In genomic region chr5:147758640-147759319, GRCm38 (mm10) we compare ENCODE assay signal across 10 mouse cellular contexts. TPM values are rescaled to one million over a fixed set of nuclear protein-coding genes. Genes with fewer than 3 reads are reported as not detected.
DNase-seq lines count a peak whose midpoint lies in the region; ATAC-seq lines count a peak whose summit lies in the region.
"Had no signal": no experiment of that assay in that cellular context is flagged by ENCODE, and none has a peak within 500 bp of the region (broad histone marks: within the 10 kb centered on the region; RNA-seq: fewer than 3 reads in every experiment).

No protein-coding gene starts in this region.

- H3K27me3 ChIP-seq in heart, embryonic 12.5 days (replicated peaks): peaks cover 6% of the 10 kb centered on the region
- H3K27me3 ChIP-seq in lung, embryonic 16.5 days (ENCODE audit: control insufficient read depth, insufficient read depth, low read depth, low read length): no peaks in the 10 kb centered on the region
- H3K27me3 ChIP-seq in limb, embryonic 10.5 days (ENCODE audit: low read depth, poor library complexity, severe bottlenecking): peaks cover 20% of the 10 kb centered on the region
- peaks cover 11% of the 10 kb centered on the region; the same call in 1 of the 2 replicates for H3K27me3 ChIP-seq in neural tube, embryonic 15.5 days (replicated peaks)

- peak overlapping the region; percentile 16; the same call in 1 of the 2 replicates for H3K4me3 ChIP-seq in heart, embryonic 12.5 days
- peak overlapping the region; percentile 26 for H3K4me3 ChIP-seq in lung, embryonic 16.5 days (ENCODE audit: low read length)
- 0 out of 2 replicates have a peak overlapping the region, but pooled peaks have one; percentile 1 for H3K4me3 ChIP-seq in limb, embryonic 10.5 days
- H3K4me3 ChIP-seq in neural tube, embryonic 15.5 days (replicated peaks): peak overlapping the region; percentile 14; the same call in 1 of the 2 replicates

- H3K27ac ChIP-seq in heart, embryonic 12.5 days (ENCODE audit: poor library complexity, severe bottlenecking): no peak overlapping the region
- H3K27ac ChIP-seq in lung, embryonic 16.5 days (ENCODE audit: low read length): no peak overlapping the region
- no peak overlapping the region for H3K27ac ChIP-seq in limb, embryonic 10.5 days
- H3K27ac ChIP-seq in neural tube, embryonic 15.5 days (replicated peaks): no peak overlapping the region

- no peak for DNase-seq in heart, postnatal 25 days (ENCODE audit: low spot score)
- no peak for DNase-seq in lung, adult 18-20 months
- no peak for DNase-seq in limb, embryonic 10.5 days (ENCODE audit: low spot score)
- no peak for DNase-seq in urinary bladder, adult 2 months (ENCODE audit: low spot score)
- DNase-seq in urinary bladder, postnatal 14 days (ENCODE audit: low spot score): no peak
- DNase-seq: left cerebral cortex, postnatal 4 days had no signal

- peaks cover 14% of the 10 kb centered on the region for H3K4me1 ChIP-seq in heart, embryonic 12.5 days (replicated peaks)
- no peaks in the 10 kb centered on the region for H3K4me1 ChIP-seq in lung, embryonic 16.5 days (replicated peaks; ENCODE audit: control insufficient read depth, insufficient read depth, low read length)
- H3K4me1 ChIP-seq in limb, embryonic 10.5 days: peaks cover 13% of the 10 kb centered on the region
- peaks cover 3% of the 10 kb centered on the region; the same call in 1 of the 2 replicates for H3K4me1 ChIP-seq in neural tube, embryonic 15.5 days

- no peak overlapping the region for H3K9ac ChIP-seq in heart, embryonic 12.5 days
- peak overlapping the region; percentile 33; the same call in 1 of the 2 replicates for H3K9ac ChIP-seq in lung, embryonic 16.5 days (ENCODE audit: low read length)
- no peak overlapping the region for H3K9ac ChIP-seq in neural tube, embryonic 15.5 days (replicated peaks)

- intact Hi-C loops in heart, postnatal 25 days (cut with DNase I): loop anchor here (5.0 kb wide), 1 partner anchor 69 kb away; no protein-coding TSS in a partner anchor

- no peak for ATAC-seq in heart, embryonic 12.5 days (ENCODE audit: insufficient number of reproducible peaks, low FRiP score)
- ATAC-seq in lung, embryonic 16.5 days (ENCODE audit: low read depth): no peak
- no peak for ATAC-seq in neural tube, embryonic 15.5 days (ENCODE audit: low FRiP score)
- ATAC-seq: CD4-positive, CD25-positive, alpha-beta regulatory T cell, adult 4 months had no signal

- 63% methylated on average over 9 of the region's 9 CpGs for WGBS in heart, embryonic 12.5 days
- WGBS in lung, embryonic 16.5 days: 60% methylated on average over 9 of the region's 9 CpGs
- WGBS in limb, embryonic 10.5 days: 79% methylated on average over 9 of the region's 9 CpGs
- WGBS in neural tube, embryonic 15.5 days: 70% methylated on average over 9 of the region's 9 CpGs

- H3K4me2 ChIP-seq in heart, embryonic 12.5 days: peak overlapping the region; percentile 47
- peak overlapping the region; percentile 34 for H3K4me2 ChIP-seq in lung, embryonic 16.5 days (ENCODE audit: low read depth, low read length)
- H3K4me2 ChIP-seq in neural tube, embryonic 15.5 days: peak overlapping the region; percentile 40

- no peaks in the 10 kb centered on the region for H3K36me3 ChIP-seq in heart, embryonic 12.5 days
- H3K36me3 ChIP-seq in lung, embryonic 16.5 days (ENCODE audit: control insufficient read depth, insufficient read depth, low read length): no peaks in the 10 kb centered on the region
- no peaks in the 10 kb centered on the region for H3K36me3 ChIP-seq in limb, embryonic 10.5 days
- no peaks in the 10 kb centered on the region for H3K36me3 ChIP-seq in neural tube, embryonic 15.5 days

- H3K9me3 ChIP-seq in heart, embryonic 12.5 days (replicated peaks): peaks cover 8% of the 10 kb centered on the region; the same call in 1 of the 2 replicates
- peaks cover 3% of the 10 kb centered on the region; the same call in 1 of the 2 replicates for H3K9me3 ChIP-seq in lung, embryonic 16.5 days (ENCODE audit: control insufficient read depth, low read length)
- no peaks in the 10 kb centered on the region for H3K9me3 ChIP-seq in limb, embryonic 10.5 days (replicated peaks)
- no peaks in the 10 kb centered on the region for H3K9me3 ChIP-seq in neural tube, embryonic 15.5 days (replicated peaks)

RNA-seq across cellular contexts. Expression of gene Flt1, which starts 33.0 kb away (rescaled TPM):
- 27.8 and 30.4 TPM in 2 replicates for polyA plus RNA-seq in heart, embryonic 12.5 days (2016; fragmentation: Nextera tagmentation; extraction: Ambion mirVana)
- total RNA-seq in heart, postnatal 25 days (2021): 10 to 100 TPM; 61.7 to 76.9 TPM
- polyA plus RNA-seq in lung, embryonic 16.5 days (2015; fragmentation: Nextera tagmentation; extraction: Ambion mirVana): 15.6 and 16.7 TPM in 2 replicates
- polyA plus RNA-seq in limb, embryonic 10.5 days (2016; fragmentation: Nextera tagmentation; extraction: Ambion mirVana): 11.8 and 12.1 TPM in 2 replicates
- polyA plus RNA-seq in neural tube, embryonic 15.5 days (2015; fragmentation: Nextera tagmentation; extraction: Ambion mirVana): 14.7 and 14.8 TPM in 2 replicates
- polyA plus RNA-seq in urinary bladder, adult 2 months (2012; rRNA removed): 9.1 and 13.5 TPM in 2 replicates
